Mouse (Mus musculus): ENCODE data around the gene Olfr1180. TPM values are rescaled to one million over a fixed set of nuclear protein-coding genes. Genes with fewer than 3 reads are reported as not detected.
"Not testable (repeated sequence)": the region's sequence is repeated elsewhere in the genome, so short reads cannot be mapped to it uniquely, and the experiment has no call there.

Olfr1180 gene
- not detected in 2 replicates for polyA plus RNA-seq (2011; ENCODE audit: insufficient read depth, insufficient read length, low replicate concordance, missing spikeins)

DNA sequence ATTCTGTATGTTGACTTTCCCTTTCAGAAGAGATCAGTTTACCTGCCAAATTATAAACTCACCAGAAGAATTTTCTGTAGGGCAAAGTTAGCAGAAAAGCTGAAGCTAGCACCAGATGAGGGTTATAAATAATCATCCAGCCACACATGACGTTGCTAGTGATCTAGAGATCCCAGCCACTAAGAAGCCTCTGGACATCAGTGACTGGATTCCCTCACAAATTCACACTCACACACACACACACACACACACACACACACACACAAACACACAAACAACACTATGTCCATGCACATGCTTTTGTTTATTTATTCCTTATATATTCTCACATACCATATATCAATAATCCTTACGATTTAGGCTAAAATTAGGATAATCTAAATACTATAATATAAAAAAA lies at the start of gene Olfr1180:
Olfr1180 (minus strand) TSS at position 101 of the 400 bp plus-strand sequence.
- Histone ChIP-seq H3K4me3 (replicated peaks; ENCODE audit: control insufficient read depth, low read depth, low read length) (no peak within 1 kb of the TSS), H3K4me1 (ENCODE audit: control insufficient read depth, insufficient read depth, low read length) (no peaks in the 10 kb centered on the region), H3K27ac (ENCODE audit: control insufficient read depth, insufficient read depth, low read depth, low read length, poor library complexity) (no peak within 1 kb of the TSS)
- TF ChIP-seq POLR2A (IDR thresholded peaks at IDR 0.05; ENCODE audit: borderline replicate concordance, control insufficient read depth, low read depth, low read length) (no peak), CTCF (IDR thresholded peaks at IDR 0.05; ENCODE audit: control insufficient read depth, insufficient read depth, low read length) (no peak)
- WGBS: 67% methylated on average over 2 of the region's 2 CpGs

- not testable (repeated sequence) for H3K4me3 ChIP-seq (replicated peaks; ENCODE audit: control insufficient read depth, low read depth, low read length); H3K27ac ChIP-seq (ENCODE audit: control insufficient read depth, insufficient read depth, low read depth, low read length, poor library complexity); H3K4me1 ChIP-seq (ENCODE audit: control insufficient read depth, insufficient read depth, low read length)
- 91% methylated on average over 1 of the region's 1 CpGs for WGBS
Observed at GRCm38 (mm10) chr2:88454567-88454966, 35.6 kb upstream of the Olfr1180 start, which contains the start of gene Olfr1183. TSS of gene Olfr1183 (plus strand) at chr2:88454867.

GRCm38 (mm10) chr2:88449031-88449430 lies 30.1 kb upstream of the Olfr1180 start, which contains the start of gene Gm13757:
TSS of gene Gm13757 (minus strand) at chr2:88449131.
- Histone ChIP-seq H3K27ac (ENCODE audit: control insufficient read depth, insufficient read depth, low read depth, low read length, poor library complexity) (no peak within 1 kb of the TSS), H3K4me1 (ENCODE audit: control insufficient read depth, insufficient read depth, low read length) (no peaks in the 10 kb centered on the region), H3K4me3 (replicated peaks; ENCODE audit: control insufficient read depth, low read depth, low read length) (no peak within 1 kb of the TSS)
- TF ChIP-seq POLR2A (IDR thresholded peaks at IDR 0.05; ENCODE audit: borderline replicate concordance, control insufficient read depth, low read depth, low read length): no peak
- no peak for TF ChIP-seq CTCF (IDR thresholded peaks at IDR 0.05; ENCODE audit: control insufficient read depth, insufficient read depth, low read length)
- 77% methylated on average over 1 of the region's 1 CpGs for WGBS

DNA sequence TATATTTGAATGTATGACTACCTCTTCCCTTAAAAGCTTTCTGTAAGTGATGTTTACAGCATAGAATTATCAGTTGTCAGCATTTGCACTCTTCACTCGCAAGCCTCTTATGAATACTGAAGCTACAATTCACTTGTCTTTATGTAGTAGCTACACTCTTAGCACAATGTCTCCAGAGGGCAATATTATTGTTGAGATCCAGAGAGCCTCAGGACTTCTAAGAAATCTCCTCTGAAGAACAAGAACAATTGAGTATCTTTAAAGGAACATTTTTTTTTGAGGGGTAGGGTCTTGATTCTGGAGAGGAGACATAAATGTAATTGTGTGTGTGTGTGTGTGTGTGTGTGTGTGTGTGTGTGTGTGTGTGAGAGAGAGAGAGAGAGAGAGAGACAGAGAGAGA lies 7.1 kb upstream of the Olfr1180 start, which contains the start of gene Olfr1181:
Olfr1181 (minus strand) TSS at position 101 of the 400 bp plus-strand sequence.
- TF ChIP-seq POLR2A (IDR thresholded peaks at IDR 0.05; ENCODE audit: borderline replicate concordance, control insufficient read depth, low read depth, low read length) (no peak), CTCF (IDR thresholded peaks at IDR 0.05; ENCODE audit: control insufficient read depth, insufficient read depth, low read length) (no peak)
- no peak within 1 kb of the TSS for H3K4me3 ChIP-seq (replicated peaks; ENCODE audit: control insufficient read depth, low read depth, low read length)
- H3K4me1 ChIP-seq (ENCODE audit: control insufficient read depth, insufficient read depth, low read length): no peaks in the 10 kb centered on the region
- H3K27ac ChIP-seq (ENCODE audit: control insufficient read depth, insufficient read depth, low read depth, low read length, poor library complexity): no peak within 1 kb of the TSS
- WGBS: 78% methylated on average over 1 of the region's 1 CpGs

DNA sequence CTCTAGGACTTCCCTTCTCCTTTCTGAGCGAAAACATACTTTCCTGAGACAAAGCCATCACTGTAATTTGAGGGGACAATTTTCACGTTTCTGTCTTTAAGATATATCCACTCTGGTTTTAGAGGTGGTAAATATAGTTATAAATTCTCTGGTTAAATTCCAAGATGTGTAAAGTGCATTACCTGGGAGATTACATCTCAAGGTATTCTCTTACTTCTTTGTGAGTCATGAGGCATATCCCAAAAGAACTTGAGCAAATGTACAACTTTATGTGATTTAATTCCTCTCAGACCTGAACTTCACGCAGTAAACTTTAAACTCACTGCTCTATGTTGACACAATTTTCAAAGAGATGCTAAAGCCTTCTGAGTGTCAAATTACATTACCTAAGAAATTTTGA lies 12.6 kb downstream of the Olfr1180 start, which contains the start of gene Olfr1179:
Olfr1179 (minus strand) TSS at position 101 of the 400 bp plus-strand sequence.
- TF ChIP-seq CTCF (IDR thresholded peaks at IDR 0.05; ENCODE audit: control insufficient read depth, insufficient read depth, low read length) (no peak), POLR2A (IDR thresholded peaks at IDR 0.05; ENCODE audit: borderline replicate concordance, control insufficient read depth, low read depth, low read length) (no peak)
- Histone ChIP-seq H3K4me1 (ENCODE audit: control insufficient read depth, insufficient read depth, low read length) (no peaks in the 10 kb centered on the region), H3K27ac (ENCODE audit: control insufficient read depth, insufficient read depth, low read depth, low read length, poor library complexity) (no peak within 1 kb of the TSS), H3K4me3 (replicated peaks; ENCODE audit: control insufficient read depth, low read depth, low read length) (no peak within 1 kb of the TSS)
- WGBS: 68% methylated on average over 3 of the region's 3 CpGs

DNA sequence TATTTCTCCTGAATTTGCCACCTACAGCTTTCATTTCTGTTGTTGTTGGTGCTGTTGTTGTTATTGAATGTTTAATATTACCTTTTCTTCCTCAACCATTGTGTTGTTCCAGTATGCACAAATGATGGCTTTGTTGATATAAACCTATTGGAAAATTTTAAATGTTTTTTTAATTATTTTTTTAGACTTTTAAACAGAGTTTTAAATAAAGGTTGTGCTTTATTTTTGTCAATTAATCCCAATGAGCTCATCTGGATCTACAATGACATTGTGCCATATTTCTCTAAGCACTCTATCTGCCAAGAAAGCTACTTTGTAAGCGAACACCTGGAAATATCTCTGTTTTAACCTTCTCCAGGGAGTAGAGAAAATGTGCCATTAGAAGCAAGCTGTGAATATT lies 32.2 kb downstream of the Olfr1180 start, which contains the start of gene Olfr1178:
Olfr1178 (plus strand) TSS at position 301 of the 400 bp plus-strand sequence.
- WGBS: 63% methylated on average over 1 of the region's 1 CpGs
- Histone ChIP-seq H3K27ac (ENCODE audit: control insufficient read depth, insufficient read depth, low read depth, low read length, poor library complexity) (no peak within 1 kb of the TSS), H3K4me3 (replicated peaks; ENCODE audit: control insufficient read depth, low read depth, low read length) (no peak within 1 kb of the TSS), H3K4me1 (ENCODE audit: control insufficient read depth, insufficient read depth, low read length) (no peaks in the 10 kb centered on the region)
- TF ChIP-seq POLR2A (IDR thresholded peaks at IDR 0.05; ENCODE audit: borderline replicate concordance, control insufficient read depth, low read depth, low read length) (no peak), CTCF (IDR thresholded peaks at IDR 0.05; ENCODE audit: control insufficient read depth, insufficient read depth, low read length) (no peak)

Other genes starting within 250 kb of the Olfr1180 start
- gene Olfr1168, start 237.3 kb downstream of the Olfr1180 start, polyA plus RNA-seq (2011; ENCODE audit: insufficient read depth, insufficient read length, low replicate concordance, missing spikeins): not detected in 2 replicates
- not detected in 2 replicates for gene Olfr1170, start 190.8 kb downstream of the Olfr1180 start, polyA plus RNA-seq (2011; ENCODE audit: insufficient read depth, insufficient read length, low replicate concordance, missing spikeins)
- gene Olfr1173, start 139.3 kb downstream of the Olfr1180 start, polyA plus RNA-seq (2011; ENCODE audit: insufficient read depth, insufficient read length, low replicate concordance, missing spikeins): not detected in 2 replicates
- gene Olfr1174-ps, start 104.0 kb downstream of the Olfr1180 start, polyA plus RNA-seq (2011; ENCODE audit: insufficient read depth, insufficient read length, low replicate concordance, missing spikeins): not detected in 2 replicates
- gene Olfr1175-ps, start 91.9 kb downstream of the Olfr1180 start, polyA plus RNA-seq (2011; ENCODE audit: insufficient read depth, insufficient read length, low replicate concordance, missing spikeins): not detected in 2 replicates
- gene Olfr1176, start 82.4 kb downstream of the Olfr1180 start, polyA plus RNA-seq (2011; ENCODE audit: insufficient read depth, insufficient read length, low replicate concordance, missing spikeins): not detected in 2 replicates
- not detected in 2 replicates for gene Olfr1177-ps, start 72.7 kb downstream of the Olfr1180 start, polyA plus RNA-seq (2011; ENCODE audit: insufficient read depth, insufficient read length, low replicate concordance, missing spikeins)
- 20.4 and 30.3 TPM in 2 replicates for gene Olfr1178, start 32.1 kb downstream of the Olfr1180 start, polyA plus RNA-seq (2011; ENCODE audit: insufficient read depth, insufficient read length, low replicate concordance, missing spikeins)
- not detected in 2 replicates for gene Olfr1179, start 12.7 kb downstream of the Olfr1180 start, polyA plus RNA-seq (2011; ENCODE audit: insufficient read depth, insufficient read length, low replicate concordance, missing spikeins)
- not detected in 2 replicates for gene Olfr1181, start 7.0 kb upstream of the Olfr1180 start, polyA plus RNA-seq (2011; ENCODE audit: insufficient read depth, insufficient read length, low replicate concordance, missing spikeins)
- gene Gm13757, start 30.0 kb upstream of the Olfr1180 start, polyA plus RNA-seq (2011; ENCODE audit: insufficient read depth, insufficient read length, low replicate concordance, missing spikeins): not detected in 2 replicates
- gene Olfr1183, start 35.7 kb upstream of the Olfr1180 start, polyA plus RNA-seq (2011; ENCODE audit: insufficient read depth, insufficient read length, low replicate concordance, missing spikeins): not detected in 2 replicates
- gene Olfr1184, start 64.4 kb upstream of the Olfr1180 start, polyA plus RNA-seq (2011; ENCODE audit: insufficient read depth, insufficient read length, low replicate concordance, missing spikeins): not detected in 2 replicates
- not detected in 2 replicates for gene Olfr1185-ps1, start 74.2 kb upstream of the Olfr1180 start, polyA plus RNA-seq (2011; ENCODE audit: insufficient read depth, insufficient read length, low replicate concordance, missing spikeins)
- not detected in 2 replicates for gene Olfr1186, start 99.4 kb upstream of the Olfr1180 start, polyA plus RNA-seq (2011; ENCODE audit: insufficient read depth, insufficient read length, low replicate concordance, missing spikeins)
- not detected in 2 replicates for gene Olfr1188, start 137.8 kb upstream of the Olfr1180 start, polyA plus RNA-seq (2011; ENCODE audit: insufficient read depth, insufficient read length, low replicate concordance, missing spikeins)
- gene Olfr1189, start 167.3 kb upstream of the Olfr1180 start, polyA plus RNA-seq (2011; ENCODE audit: insufficient read depth, insufficient read length, low replicate concordance, missing spikeins): not detected in 2 replicates
- gene Olfr1191-ps1, start 221.4 kb upstream of the Olfr1180 start, polyA plus RNA-seq (2011; ENCODE audit: insufficient read depth, insufficient read length, low replicate concordance, missing spikeins): 0.16 and 1.7 TPM in 2 replicates
- gene Olfr1192-ps1, start 229.4 kb upstream of the Olfr1180 start, polyA plus RNA-seq (2011; ENCODE audit: insufficient read depth, insufficient read length, low replicate concordance, missing spikeins): 0.29 TPM in 1 of 2 replicates, not detected in the other

Measured in bone marrow, adult 2 months (tissue).